Mouse (Mus musculus) heart, postnatal 4 days (tissue): ENCODE data around the gene Lman1l. TPM values are rescaled to one million over a fixed set of nuclear protein-coding genes. Genes with fewer than 3 reads are reported as not detected.

ENCODE experiments used
- DNase-seq: peaks from one replicate; pipeline ENCODE4 v3.0.0; 2021
- total RNA-seq, 2 experiments: library from RNA; stranded (reverse); gene quantifications; 2 replicates each; pipeline ENCODE4 v1.2.3; 2021

The Lman1l gene
- not detected for total RNA-seq

- no peak for DNase-seq
Measured at GRCm38 (mm10) chr9:57620674-57621073, at the start of gene Lman1l. TSS of gene Lman1l (minus strand) at chr9:57620774.

DNA sequence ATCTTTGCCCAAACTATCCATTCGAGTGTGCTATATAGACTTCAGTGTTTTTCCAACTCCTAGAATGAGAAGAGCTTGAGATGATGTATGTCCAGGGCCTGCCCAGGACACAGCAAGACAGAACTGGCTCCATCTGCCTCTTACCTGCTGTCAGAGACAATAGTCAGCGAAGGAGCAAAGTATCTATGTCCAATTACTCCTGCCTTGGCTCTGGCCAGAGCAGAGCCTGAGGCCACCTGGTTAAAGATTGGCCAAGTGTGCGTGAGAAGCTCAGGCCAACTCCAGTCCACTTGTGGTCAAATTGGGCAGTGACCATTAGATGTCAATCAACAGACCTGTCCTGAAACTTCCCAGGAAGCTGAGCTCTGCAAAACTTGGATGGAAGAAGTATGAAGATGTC is 49.0 kb upstream of the Lman1l start:
- no peak for DNase-seq

DNA sequence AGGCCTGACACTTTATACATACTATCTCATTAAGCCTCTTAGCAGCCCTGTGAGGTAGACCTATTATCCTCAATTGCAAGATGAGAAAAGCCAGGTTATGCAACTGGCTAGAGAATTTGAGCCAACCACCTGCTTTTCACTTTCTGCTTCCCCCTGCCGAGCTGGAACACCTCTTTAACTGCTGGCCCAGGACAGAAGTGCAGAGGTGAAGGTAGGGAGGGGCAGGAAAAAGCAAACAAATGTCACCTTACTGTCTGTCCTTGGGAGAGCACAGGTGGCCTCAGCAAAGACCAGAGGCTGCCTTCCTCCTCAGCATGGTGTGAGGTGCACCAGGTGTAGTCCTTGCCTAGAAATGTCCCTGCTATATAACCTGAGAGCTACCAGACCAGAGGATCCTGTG is 47.7 kb upstream of the Lman1l start:
- no peak for DNase-seq

GRCm38 (mm10) chr9:57667817-57668216 is 47.2 kb upstream of the Lman1l start:
- no peak for DNase-seq

DNA sequence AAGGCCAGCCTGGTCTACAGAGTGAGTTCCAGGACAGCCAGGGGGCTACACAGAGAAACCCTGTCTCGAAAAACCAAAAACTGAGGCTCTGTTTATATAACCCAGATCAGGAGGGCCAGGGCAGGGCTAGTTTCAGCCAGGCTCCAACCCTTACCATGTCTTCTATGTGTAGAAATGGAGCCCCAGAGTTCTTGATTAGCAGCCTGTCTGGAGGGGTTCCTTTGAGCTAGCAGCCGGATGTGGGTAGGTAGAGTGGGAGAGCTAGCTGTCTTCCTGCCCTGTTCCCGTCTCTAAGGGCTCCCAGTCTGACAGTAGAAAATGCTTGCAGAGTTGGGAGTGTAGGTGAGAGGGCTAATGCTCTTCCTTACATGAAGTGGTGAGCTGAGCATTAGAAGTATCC is 46.6 kb upstream of the Lman1l start:
- DNase-seq, result no peak

GRCm38 (mm10) chr9:57666536-57666935 is 46.0 kb upstream of the Lman1l start:
- no peak for DNase-seq

GRCm38 (mm10) chr9:57664616-57665015 is 44.0 kb upstream of the Lman1l start:
- DNase-seq, result no peak

GRCm38 (mm10) chr9:57661552-57661951 is 41.0 kb upstream of the Lman1l start:
- DNase-seq, result no peak

DNA sequence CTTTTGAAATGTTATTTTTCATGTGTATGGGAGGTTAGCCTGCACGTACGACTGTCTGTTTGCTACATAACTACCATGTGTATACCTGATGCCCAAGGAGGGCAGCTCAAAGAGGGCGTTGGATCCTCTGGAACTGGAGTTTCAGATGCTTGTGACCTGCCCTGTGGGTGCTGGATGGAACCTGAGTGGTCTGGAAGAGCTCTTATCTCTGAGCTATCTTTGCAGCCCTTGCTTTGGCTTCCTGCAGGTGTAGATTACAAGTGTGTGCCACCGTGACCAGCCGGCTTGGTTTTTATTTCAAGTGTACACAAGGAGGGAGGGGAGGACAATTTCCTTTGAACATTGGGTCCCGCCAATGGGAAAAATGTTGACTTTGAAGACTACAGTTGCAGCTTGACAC is 39.9 kb upstream of the Lman1l start:
- DNase-seq, result no peak

DNA sequence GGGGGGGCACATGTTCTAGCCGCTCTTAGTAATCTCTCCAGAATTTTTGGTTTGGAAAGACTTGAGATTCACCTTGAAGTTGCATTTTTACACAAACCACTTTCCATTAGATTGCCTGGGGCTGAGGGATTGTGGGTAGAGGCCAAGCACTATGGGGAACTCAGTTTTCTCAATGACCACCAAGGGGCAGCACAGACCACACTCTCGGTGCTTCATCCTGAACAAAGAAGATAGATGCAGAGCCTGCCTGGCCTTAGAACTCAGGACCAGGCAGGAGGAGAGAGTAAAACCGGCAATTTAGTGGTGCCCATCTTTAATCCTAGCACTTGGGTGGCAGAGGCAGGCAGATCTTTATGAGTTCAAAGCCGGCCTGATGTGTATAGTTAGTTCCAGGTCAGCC is 39.2 kb upstream of the Lman1l start:
- peak; percentile 82 for DNase-seq

DNA sequence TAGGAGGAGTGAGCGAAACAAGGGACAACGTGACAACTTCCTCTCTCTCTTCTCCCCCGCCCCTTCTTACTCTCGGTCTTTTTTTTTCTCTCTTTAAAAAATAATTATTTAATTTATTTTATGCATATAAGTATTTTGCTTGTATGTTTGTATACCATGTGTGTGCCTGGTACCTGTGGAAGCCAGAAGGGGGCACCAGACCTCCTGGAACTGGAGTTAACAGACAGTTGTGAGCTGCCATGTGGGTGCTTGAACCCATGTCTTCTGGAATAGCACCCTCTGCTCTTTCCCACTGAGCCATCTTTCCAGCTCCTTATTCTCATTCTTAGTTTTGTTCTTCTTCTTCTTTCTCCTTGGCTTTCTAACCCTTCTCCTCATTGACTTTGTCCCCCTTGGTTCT is 38.4 kb upstream of the Lman1l start:
- DNase-seq, result no peak

DNA sequence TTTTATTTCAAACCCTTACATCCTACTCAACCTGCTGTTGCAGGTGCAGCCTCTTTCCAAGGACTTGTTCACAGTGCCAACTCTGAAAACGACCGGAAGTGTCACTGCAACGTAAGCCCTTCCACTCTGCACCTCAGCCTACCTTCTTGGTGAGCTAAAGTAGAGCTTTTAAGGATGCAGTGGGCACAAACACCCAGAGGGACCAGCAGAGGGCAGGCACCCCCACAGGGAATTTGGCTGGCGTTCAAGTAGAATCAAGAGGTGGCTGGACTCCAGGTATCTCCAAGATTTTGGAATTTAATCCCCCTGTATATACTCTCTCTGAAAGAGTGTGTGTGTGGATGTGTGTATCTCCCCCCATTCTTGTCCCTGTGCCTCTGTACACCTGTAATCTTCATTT is 37.3 kb upstream of the Lman1l start:
- DNase-seq, result no peak

- DNase-seq, result no peak
Measured at GRCm38 (mm10) chr9:57656631-57657350, 36.2 kb upstream of the Lman1l start.

DNA sequence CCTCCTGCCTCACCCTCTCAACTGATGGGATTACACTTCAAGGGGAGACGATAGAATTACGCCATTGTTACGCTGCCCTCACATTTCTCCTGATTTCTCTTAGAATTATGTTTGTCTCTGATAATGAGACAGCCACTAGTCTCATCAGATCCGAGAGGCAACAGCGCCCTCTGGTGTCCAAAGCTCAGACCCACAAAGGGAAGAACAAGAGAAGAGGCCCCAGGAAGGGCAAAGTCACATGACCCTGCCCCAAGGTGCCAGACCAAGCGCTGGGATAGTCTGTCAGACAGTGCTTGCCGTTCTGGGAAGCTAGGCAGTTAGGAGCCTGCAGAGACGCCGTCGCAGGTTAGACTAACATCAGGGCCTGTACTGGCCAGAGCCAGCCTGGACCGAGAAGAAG is 35.2 kb upstream of the Lman1l start:
- DNase-seq, result peak; percentile 98

GRCm38 (mm10) chr9:57654966-57655365 is 34.4 kb upstream of the Lman1l start:
- no peak for DNase-seq

GRCm38 (mm10) chr9:57653283-57653682 is 32.7 kb upstream of the Lman1l start, which contains the start of gene Csk:
TSS of gene Csk (minus strand) at chr9:57653631.
- DNase-seq, result no peak

DNA sequence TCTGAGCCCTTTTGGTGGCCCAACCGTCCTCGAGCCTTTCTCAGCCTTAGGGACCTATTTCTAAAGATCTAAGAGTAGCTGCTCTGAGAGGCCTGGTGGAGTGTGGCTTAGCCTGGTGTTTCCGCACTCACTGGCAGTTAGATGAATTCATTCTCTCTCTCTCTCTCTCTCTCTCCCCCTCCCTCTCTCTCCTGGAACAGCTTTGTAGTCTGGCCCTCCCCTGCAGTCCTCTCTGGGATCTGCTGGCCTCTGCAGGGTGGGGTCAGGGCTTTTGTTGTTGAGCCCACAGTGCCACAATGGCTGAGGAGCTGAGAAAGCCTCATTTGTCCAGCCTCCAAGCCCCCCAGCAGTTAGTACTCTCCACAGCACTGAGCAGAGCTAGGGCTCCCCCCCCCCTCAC is 32.3 kb upstream of the Lman1l start:
- no peak for DNase-seq

DNA sequence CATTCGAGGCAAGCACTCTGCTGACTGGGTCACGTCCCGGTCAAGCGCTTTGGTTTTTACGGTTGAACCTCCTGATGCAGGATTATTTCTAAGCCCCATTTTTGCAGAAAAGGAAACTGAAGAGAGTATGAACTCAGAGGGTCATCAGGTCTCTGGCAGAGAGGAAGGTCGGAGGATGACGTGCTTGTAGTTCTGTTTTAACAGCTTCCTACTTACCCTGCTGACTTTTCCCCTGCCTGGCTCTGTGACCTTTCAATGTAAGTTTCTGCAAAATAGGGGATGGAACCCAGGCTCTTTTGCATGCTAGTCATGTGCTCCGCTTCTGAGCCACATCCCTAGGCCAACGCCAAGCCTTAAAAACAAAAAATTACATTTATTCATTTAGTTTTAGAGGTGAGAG is 31.8 kb upstream of the Lman1l start:
- DNase-seq, result no peak

GRCm38 (mm10) chr9:57650786-57651311 is 30.3 kb upstream of the Lman1l start:
- no peak for DNase-seq

GRCm38 (mm10) chr9:57650130-57650785 is 29.7 kb upstream of the Lman1l start:
- no peak for DNase-seq

DNA sequence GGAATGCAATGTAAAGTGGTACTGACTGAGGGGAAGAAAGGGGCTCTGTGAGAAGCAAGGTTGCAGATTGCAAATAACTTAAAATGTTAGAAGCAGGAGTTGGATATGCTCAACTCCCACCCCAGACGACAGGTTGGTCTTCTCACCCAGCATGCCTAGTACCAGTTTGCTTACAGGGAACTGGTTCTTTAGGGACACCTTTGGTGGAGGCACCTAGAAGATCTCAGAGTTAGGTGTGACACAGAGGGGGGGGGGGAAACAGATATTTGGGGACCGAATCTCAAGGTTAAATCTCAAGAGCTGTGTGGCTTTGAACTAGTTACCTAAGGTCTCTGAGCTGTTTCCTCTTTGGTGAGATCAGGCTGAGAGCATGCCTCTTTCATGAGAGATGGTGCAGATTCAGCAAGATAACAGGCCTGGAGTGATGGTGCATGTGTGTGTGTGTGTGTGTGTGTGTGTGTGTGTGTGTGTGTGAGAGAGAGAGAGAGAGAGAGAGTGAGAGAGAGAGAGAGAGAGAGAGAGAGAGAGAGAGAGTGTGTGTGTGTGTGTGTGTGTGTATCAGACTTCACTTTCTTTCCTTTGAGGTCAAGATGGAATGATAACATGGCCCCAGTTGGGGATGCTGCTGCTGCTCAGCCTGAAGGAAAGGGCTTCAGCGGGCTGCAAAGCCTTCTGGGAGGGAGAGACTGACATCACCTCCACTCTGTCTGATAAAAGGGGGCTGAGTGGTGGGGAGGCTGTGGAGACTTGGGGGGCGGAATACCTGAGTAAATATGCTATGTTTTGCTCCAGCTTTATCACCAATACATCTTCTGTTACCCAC is 26.9 kb upstream of the Lman1l start:
- no peak for DNase-seq

DNA sequence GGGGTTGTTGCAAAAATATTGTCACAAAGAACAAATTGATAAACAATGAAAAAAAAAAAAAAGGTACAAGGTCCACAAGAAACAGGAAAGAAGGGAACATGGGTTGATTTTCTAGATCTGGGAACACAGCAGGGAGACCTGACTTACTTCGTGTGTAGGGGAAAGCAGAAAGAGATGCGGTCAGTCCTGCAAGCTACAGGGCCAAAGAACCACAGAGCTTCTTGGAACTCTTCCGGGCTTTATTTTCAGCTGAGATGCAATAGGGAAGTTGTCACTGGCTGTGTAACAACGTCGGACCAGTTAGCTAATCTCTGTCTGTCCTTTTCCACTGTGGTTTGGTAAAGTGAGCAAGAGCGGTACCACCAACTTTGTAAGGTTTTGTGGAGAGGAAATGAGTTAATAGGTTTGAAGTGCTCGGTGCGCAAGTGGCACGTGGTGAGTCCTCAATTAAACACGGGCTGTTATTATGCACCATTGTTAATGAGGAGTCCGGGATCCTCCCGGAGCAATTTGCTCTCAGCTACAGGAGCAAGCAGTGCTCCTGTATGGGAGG is 26.1 kb upstream of the Lman1l start:
- no peak for DNase-seq
